Mouse (Mus musculus) testis, adult 2 months (tissue): ENCODE results near the gene Spon1.

Source experiments
- CTCF ChIP-seq: fragments of 200-500 bp; IDR thresholded peaks from 2 replicates; pipeline ENCODE4 v1.5.1; 2012; ENCODE audit warnings: low read depth, mild to moderate bottlenecking, inconsistent platforms, low read length, moderate library complexity; ENCODE audit not compliant: control insufficient read depth, insufficient read depth, insufficient replicate concordance
- POLR2A ChIP-seq: fragments of 200-500 bp; IDR thresholded peaks from 2 replicates; pipeline ENCODE4 v1.6.1; 2012; ENCODE audit warnings: low read depth, mild to moderate bottlenecking, inconsistent platforms, low read length, moderate library complexity; ENCODE audit not compliant: control insufficient read depth

DNA sequence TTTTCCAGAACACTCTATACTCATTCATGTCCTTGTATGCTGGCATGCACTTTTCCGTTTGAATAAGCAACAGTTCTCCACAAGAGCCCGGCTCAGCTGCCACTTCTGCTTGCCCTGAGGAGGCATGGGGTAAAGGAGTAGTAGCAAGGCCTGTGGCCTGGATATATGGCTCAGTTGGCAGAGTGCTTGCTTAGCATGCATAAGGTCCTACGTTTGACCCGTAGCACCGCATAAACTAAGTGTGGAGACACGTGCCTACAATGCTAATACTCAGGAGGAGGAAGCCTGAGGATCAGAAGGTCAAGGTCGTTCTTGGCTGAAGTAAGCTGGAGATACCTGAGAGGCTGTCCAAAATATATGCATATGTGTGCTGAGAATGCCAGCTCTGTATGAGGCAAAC, 185.1 kb downstream of the Spon1 start:
- no peak for TF ChIP-seq POLR2A
- no peak for TF ChIP-seq CTCF
